Mouse (Mus musculus): ENCODE data around the gene Cav3.
A peak's percentile ranks its signal among the peaks of the same experiment; 100 is the strongest.

The Cav3 gene

GRCm38 (mm10) chr6:112494620-112495081 is 35.3 kb downstream of the Cav3 start:
- DNase-seq (ENCODE audit: inconsistent age in 2 of 2, low spot score in 1 of 2), result peak; percentile 45 to 86

- DNase-seq (ENCODE audit: inconsistent age in 2 of 2, low spot score in 1 of 2), result peak in 1 of 2 experiments; percentile 79
Observed at GRCm38 (mm10) chr6:112495219-112495618, 35.9 kb downstream of the Cav3 start.

DNA sequence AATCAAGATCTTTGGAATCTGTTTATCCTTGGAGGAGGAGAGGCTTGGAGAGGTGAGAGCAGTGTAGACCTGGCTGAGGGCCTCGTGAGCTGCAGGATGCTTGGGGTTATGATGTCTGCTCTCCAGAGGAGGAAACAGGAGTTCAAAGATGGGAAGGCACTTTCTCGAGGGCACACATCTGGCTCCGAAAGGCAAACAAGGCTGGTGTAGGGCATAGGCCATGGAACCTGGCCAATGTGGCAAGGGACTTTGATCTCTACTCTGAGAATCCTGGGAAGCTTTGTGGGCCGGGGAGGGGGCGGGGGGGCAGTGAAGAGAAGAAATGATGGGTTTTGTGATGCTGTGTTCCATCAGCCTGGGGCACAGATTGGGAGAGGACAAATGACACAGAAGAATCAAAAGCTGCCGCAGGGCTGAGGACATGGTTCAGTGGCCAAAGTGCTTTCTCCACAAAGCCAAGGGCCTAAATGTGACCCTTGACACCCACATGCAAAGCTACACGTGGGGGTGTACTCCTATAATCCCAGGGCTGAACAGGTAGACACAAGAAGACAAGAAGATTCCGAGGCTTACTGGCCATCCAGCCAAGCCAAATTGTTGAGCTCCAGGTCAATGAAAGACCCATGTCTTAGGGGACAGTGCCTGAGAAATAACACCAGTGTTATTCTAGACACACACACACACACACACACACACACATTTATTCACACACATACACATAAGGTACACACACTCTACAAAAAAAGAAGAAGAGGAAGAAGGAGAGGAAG is 37.2 kb downstream of the Cav3 start:
- peak in 1 of 2 experiments; percentile 29 for DNase-seq (ENCODE audit: inconsistent age in 2 of 2, low spot score in 1 of 2)

DNA sequence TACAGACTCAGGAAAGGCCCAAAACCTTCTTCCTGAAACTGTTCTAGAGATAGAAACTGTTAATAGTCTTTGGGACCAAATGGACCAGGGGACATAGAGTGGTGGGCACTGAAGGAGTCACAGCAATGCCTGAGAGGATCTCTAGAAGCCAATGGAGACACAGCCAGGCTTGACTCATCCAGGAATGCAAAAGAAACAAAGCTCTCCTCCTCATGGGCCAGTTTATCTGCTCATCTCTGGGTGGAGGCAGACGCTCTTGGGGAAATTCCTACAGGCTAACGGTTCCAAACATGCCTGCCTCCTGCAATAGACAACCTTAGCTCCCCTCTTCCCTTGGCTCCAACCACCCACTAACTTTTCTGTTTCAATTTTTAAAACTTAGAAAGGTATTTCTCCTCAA is 38.2 kb downstream of the Cav3 start:
- DNase-seq (ENCODE audit: inconsistent age in 2 of 2, low spot score in 1 of 2), result peak in 1 of 2 experiments; percentile 15

DNA sequence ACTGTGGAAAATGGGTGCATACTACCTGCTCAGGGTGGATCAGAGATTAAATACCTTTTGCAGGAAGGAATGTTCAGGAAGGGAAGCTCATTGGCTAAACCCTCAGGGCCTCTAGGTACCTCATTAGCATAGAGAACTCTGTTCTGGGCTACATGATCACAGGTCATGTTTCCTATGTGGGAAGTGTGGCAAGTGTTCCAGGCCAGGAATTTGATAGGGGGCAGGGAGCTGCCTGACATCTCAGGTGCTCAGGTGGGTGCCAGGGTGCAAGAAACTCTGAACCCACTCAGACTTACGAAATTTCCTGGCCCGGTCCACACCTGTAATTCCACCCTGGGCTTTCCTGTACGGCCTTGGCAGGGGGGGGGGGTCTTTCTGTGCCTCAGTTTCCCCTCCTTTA is 39.4 kb downstream of the Cav3 start:
- DNase-seq (ENCODE audit: inconsistent age in 2 of 2, low spot score in 1 of 2), result no peak

DNA sequence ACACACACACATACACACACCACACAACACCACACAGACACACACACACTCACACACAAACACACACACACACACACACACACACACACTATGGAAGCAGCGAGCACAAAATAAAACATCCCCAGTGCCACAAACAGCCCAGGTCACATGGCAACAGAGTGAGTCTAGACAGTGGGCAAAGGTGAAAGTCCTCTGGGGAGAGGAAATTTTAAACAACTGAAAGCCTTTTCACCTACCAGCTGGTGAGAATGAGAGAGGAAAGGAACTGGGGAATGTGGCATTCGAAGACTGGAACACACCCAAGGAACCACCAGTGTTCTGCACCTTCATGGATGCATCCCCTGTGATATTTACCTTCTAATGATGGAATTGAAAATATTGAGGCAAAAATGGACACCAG is 40.2 kb downstream of the Cav3 start:
- DNase-seq (ENCODE audit: inconsistent age in 2 of 2, low spot score in 1 of 2), result no peak

- DNase-seq (ENCODE audit: inconsistent age in 2 of 2, low spot score in 1 of 2), result peak; percentile 49 to 81
Observed at GRCm38 (mm10) chr6:112501156-112501555, 41.9 kb downstream of the Cav3 start.

- DNase-seq (ENCODE audit: inconsistent age in 2 of 2, low spot score in 1 of 2), result no peak
Observed at GRCm38 (mm10) chr6:112507617-112508016, 48.3 kb downstream of the Cav3 start.

DNA sequence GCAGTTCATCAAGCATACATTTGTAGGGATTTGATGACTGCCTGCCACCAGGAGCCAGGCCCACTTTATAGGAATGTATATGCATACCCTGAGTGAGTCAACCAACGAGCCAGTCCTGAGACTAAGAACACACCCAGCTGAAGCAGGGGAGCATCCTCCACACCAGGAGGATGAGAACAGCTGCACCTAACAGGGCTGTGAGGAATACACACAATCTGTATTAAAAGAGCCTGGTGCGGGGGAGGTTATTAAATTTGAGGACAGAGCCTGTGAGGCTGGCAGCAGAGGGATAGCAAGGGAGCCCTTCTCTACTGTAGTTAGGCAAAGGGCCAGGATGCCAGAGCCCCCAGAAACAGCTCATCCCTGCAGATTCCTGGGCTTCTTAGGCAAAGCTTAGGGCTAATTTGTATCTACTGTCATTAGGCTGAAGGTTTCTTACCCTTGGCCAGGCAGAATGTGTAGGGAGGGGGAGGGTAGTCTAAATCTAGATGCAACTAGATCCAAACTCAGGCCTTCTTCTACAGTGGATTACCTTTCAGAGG is 50.4 kb downstream of the Cav3 start:
- DNase-seq (ENCODE audit: inconsistent age in 2 of 2, low spot score in 1 of 2), result peak in 1 of 2 experiments; percentile 18

DNA sequence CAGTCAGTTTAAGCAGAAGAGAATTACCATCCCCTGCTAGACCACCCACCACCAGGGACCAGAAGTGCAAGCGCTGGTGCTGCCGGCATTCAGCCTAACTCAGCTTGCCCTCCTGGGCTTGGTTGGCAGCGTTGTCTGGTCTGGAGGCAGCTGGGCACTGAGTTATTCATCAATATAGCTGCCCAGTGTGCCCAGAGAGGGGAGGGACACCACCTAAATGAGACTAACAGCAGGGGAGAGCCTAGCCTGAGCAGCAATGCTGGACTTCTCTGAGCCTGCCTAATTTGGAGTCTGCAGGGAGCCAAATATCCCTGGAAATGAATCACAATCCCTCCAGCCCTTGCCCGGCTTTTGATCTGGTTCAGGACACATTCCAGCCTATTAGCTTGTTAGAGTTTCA is 51.0 kb downstream of the Cav3 start:
- DNase-seq (ENCODE audit: inconsistent age in 2 of 2, low spot score in 1 of 2), result peak in 1 of 2 experiments; percentile 22

DNA sequence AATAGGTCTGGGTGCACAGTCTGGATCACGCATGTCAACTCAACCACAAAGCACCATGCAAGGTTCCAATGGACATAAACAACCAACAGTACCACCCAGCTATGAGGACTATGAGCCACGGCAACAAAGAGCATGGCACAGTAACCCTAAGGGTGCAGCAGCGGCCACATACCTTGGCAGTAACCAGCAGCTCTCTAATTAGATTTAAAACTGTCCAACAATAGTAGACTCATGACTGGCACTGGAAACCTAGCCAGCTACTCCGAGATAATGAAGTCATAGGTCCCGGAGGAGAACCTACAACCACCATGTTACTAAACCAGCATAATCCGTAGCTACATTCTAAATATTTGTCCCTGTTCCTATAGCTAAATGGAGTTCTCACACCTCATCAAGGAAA is 55.3 kb downstream of the Cav3 start:
- no peak for DNase-seq (ENCODE audit: inconsistent age in 2 of 2, low spot score in 1 of 2)

- DNase-seq (ENCODE audit: inconsistent age in 2 of 2, low spot score in 1 of 2), result peak in 1 of 2 experiments; percentile 16
Observed at GRCm38 (mm10) chr6:112516496-112516895, 57.2 kb downstream of the Cav3 start.

DNA sequence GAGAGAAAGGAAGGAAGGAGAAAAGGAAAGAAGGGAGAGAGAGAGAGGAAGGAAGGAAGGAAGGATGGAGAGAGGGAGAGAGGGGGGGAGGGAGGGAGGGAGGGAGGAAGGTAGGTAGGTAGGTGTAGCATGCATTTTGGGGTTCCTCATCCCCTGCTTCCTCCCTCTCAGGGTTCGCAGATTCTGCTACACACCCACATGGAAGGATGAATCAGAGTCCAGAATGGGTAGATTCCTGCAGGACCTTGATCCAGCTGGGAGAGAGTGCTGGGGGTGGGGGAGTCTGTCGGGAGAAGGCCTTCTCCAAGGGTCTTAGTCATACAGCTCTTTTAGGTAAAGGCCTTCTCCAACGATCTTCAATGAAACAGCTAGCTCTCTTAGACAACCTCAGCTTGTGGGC is 58.3 kb downstream of the Cav3 start:
- DNase-seq (ENCODE audit: inconsistent age in 2 of 2, low spot score in 1 of 2), result no peak

- DNase-seq (ENCODE audit: inconsistent age in 2 of 2, low spot score in 1 of 2), result peak in 1 of 2 experiments; percentile 12
Observed at GRCm38 (mm10) chr6:112517991-112518390, 58.7 kb downstream of the Cav3 start.
